Mouse (Mus musculus): Measurements from ENCODE around the gene Acadvl.

Gene Acadvl

DNA sequence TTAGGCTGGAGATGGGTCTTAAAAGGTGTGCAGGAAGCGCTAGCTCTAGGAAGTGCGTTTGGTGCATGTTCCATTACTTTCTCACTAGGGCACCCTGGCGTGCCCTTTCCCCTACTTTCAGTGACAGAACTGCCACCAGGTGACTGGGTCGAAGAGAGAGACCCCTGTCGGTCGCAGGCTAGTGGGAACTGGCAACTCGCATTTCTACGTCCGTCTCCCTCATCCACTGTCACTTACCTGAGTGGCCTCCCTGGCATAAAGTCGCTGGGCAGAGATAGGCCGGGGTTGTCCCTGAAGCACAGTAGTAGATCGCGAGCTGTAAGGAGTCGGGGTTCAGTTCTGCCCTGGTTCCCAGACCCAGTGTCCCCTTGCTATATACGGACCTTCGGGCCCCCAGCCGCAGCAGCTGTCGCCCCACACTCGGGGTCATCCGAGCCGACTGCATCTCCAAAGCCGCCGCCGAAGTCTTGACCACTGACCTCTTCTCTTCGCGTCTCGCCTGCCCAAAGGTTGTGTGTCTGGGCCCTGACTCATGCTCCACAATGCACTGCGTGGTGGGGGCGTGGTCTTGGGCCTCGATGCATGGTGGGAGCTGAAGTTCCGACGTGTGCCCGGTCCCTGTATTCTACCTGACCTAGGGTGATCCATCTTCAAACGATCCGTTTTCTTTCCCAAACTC lies at the start of gene Acadvl:
Gene Acadvl, minus strand, starts transcription at position 532 of the 679 bp plus-strand sequence.
- peak in 1 of 2 experiments; percentile 84 for DNase-seq (ENCODE audit: low spot score in 2 of 2)

GRCm38 (mm10) chr11:70063053-70063452 lies 47.8 kb upstream of the Acadvl start:
- DNase-seq (ENCODE audit: low spot score in 2 of 2) = no peak

DNA sequence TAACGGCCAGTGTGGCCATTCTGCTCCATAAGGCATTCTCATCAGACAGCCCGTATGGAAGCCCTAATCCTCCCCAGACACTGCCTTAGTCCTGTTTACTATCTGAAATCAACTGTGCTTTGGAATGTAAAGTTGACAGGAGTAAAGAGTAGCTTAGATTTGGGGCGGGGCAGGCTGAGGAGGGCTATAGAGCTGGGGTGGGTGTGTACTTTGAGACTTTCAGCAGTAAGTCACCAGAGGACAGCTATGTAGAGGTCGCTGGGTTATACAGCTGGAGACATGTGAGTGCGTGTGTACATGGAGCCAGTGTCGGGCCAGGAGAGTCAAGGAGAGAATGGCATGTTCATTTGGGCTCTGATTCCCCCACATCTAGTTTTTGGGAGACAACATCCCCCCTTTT lies 44.7 kb upstream of the Acadvl start:
- no peak for DNase-seq (ENCODE audit: low spot score in 2 of 2)

GRCm38 (mm10) chr11:70057805-70058204 lies 42.6 kb upstream of the Acadvl start:
- no peak for DNase-seq (ENCODE audit: low spot score in 2 of 2)

DNA sequence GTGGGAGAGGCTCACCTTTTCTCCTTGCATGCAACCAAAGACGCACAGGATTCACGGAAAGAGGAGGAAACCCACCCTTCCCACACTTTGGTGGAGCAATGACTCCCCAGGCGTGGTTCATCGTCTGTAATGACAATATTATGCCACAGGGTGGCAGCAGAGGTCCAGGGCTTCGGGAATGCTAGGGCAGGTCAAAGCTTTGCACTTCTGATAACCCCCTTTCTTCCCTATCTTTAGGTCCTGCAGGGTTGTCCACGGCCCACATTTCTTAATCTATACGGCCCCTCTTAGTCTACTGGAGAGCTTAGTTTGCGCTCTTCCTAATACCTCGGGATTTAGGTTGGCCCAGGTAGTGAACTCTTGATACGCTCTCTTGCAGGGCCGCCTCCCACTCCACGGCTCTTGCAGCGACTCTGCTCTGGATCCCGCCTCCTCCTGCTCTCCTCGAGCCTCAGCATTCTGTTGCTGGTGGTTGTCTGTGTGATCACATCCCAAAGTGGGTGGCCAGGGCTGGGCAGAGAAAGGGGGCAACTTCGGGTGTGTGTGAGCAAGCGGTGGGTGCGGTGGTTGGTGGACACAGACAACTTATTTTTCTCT lies 40.5 kb upstream of the Acadvl start:
- DNase-seq (ENCODE audit: low spot score in 2 of 2) = peak in 1 of 2 experiments; percentile 67

- DNase-seq (ENCODE audit: low spot score in 2 of 2) = no peak
These were observed 38.8 kb upstream of the Acadvl start, which contains the start of gene Asgr1 for GRCm38 (mm10) chr11:70053898-70054570. Gene Asgr1, plus strand, starts transcription at chr11:70054085.

GRCm38 (mm10) chr11:70053156-70053555 lies 37.9 kb upstream of the Acadvl start:
- DNase-seq (ENCODE audit: low spot score in 2 of 2) = no peak

GRCm38 (mm10) chr11:70049816-70050215 lies 34.6 kb upstream of the Acadvl start:
- no peak for DNase-seq (ENCODE audit: low spot score in 2 of 2)

DNA sequence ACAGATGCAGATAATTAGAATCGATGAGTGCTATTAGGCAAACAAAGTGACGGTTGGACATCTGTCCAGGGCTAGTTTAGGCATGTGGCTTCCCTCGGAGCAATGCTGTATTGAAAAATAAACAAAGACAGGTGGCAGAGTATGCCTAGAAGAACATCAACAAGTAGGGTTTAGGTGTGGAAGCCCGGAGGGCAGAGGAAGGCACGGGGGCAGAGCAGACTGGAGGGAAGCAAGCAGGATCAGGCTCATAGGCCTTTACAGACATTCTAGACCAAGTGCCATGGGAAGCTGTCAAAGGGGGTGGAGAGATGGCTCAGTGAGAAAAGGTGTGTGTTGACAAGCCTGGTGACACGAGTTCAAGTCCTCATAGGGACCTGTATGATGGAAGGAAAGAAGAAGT lies 34.2 kb upstream of the Acadvl start:
- no peak for DNase-seq (ENCODE audit: low spot score in 2 of 2)

- no peak for DNase-seq (ENCODE audit: low spot score in 2 of 2)
These were observed 30.2 kb upstream of the Acadvl start for GRCm38 (mm10) chr11:70045435-70045834.

- no peak for DNase-seq (ENCODE audit: low spot score in 2 of 2)
These were observed 28.5 kb upstream of the Acadvl start for GRCm38 (mm10) chr11:70043665-70044064.

DNA sequence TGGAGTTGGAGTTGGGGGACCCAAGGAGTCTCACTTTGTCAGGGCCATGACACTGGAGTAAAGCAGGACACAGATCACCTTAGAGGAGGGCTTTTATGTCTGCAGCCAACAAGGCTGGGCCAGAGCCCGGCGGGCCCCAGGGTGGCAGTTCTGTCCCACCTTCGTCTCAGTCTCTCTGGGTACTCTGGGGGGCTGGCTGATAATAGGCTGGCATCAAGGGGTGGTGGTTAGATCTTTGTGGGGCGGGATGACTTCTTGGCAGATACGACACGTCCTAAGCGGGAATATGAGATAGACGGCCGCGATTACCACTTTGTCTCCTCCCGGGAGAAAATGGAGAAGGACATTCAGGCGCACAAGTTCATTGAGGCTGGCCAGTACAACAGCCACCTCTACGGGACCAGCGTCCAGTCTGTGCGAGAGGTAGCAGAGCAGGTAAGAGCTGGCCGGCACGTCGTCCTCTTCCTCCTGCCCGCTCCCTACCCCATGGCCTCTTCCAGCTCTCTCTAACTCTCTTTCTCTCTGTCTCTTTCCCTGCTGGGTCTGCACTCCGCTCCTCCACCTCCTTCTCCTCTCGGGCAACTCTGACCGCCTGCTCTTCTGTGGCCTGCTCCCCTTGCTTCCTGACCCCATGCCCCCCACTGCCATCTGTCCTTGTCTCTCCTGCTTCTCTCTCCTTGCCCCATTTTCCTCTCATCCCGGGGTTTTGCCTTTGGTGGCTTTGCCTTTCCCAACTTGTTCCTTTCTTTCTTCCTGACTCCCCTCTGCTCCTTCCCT lies 27.3 kb upstream of the Acadvl start:
- DNase-seq (ENCODE audit: low spot score in 2 of 2) = no peak

DNA sequence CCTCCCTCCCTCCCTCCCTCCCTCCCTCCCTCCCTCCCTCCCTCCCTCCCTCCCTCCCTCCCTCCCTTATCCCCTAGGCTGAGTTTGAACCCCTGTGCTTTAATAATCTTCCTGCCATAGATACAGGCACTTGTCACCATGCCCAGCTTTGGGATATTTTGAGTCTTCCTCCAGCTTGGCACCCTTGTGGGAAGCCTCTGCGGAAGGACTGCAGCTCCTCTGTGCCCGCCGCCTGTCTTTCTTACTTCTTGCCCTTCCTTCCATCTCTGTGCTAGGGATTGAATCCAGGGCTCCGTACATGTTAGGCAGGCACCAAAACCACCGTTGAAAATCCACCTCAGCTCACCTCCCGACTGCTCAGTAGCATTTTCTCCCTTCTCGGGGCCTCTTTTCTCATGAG lies 25.0 kb upstream of the Acadvl start:
- DNase-seq (ENCODE audit: low spot score in 2 of 2) = peak in 1 of 2 experiments; percentile 6

GRCm38 (mm10) chr11:70039631-70040030 lies 24.4 kb upstream of the Acadvl start:
- DNase-seq (ENCODE audit: low spot score in 2 of 2) = peak; percentile 7 to 9

- DNase-seq (ENCODE audit: low spot score in 2 of 2) = no peak
These were observed 23.0 kb upstream of the Acadvl start for GRCm38 (mm10) chr11:70038174-70038573.

DNA sequence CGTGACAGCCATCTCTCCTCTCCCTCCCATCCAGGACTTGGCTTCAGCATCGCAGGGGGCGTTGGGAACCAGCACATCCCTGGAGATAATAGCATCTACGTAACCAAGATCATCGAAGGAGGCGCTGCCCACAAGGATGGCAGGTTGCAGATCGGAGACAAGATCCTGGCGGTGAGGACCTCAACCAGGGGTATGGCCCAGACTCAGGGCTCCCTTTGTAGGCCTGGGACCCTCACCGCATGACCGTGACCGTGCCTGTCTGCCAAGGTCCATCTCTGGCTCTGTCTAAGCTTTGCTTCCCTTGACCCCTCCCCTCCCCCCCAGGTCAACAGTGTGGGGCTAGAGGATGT lies 16.1 kb upstream of the Acadvl start:
- DNase-seq (ENCODE audit: low spot score in 2 of 2) = no peak

DNA sequence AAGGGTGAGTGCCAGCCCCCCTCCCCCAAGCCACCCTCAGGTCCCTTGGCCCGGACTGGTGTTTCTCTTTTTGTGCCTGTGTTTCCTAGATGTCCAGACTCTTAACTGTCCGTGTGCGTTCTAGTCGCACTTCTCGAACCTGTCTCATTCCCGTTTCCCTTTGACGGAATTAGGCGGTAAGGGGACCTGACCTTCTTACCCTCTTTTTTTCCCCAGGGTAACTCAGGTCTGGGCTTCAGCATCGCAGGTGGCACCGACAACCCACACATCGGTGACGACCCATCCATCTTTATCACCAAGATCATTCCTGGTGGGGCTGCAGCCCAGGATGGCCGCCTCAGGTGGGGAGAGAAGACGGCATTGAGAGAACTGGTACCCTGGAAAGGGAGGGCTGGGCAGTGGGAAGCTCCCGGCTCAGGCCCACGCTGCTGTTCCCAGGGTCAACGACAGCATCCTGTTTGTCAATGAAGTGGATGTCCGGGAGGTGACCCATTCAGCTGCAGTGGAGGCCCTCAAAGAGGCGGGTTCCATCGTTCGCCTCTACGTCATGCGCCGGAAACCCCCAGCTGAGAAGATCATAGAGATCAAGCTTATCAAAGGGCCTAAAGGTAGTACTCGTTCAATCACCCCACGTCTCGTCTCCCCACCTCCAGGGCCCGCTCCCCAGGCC lies 15.6 kb upstream of the Acadvl start:
- DNase-seq (ENCODE audit: low spot score in 2 of 2) = no peak

- DNase-seq (ENCODE audit: low spot score in 2 of 2) = no peak
These were observed 14.8 kb upstream of the Acadvl start for GRCm38 (mm10) chr11:70029829-70030550.

DNA sequence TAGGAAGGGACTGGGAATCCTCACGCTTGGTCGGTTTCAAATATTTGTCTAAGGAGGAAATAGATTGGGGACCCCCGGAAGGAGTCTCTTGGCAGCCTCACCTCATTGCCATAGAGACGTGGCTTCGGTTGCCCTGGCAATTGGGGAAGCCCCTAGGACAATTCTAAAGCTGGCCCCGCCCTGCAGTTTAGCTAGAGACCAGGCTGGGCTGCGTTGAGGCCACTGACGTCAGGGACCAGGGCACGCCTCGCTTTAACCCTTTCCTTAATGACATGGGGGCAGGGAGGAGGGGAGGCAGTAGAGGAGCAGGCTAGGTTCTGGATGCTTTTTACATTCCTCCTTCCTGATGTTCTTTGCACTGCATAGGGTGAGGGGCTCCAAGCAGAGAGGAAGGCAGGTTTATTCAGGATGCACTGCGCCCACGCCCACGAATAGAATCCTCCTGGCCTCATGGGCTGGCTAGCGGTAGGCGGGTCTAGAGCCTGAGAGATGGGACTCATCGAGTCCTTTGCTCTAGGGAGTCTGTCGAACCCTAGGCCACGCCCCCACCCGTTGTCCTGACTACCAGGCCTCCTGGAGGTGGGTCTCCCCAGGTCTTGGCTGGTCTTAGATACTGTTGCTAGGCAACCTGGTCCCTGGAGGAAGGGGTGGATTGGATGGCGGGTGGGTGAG lies 14.1 kb upstream of the Acadvl start:
- DNase-seq (ENCODE audit: low spot score in 2 of 2) = peak; percentile 91 to 97

DNA sequence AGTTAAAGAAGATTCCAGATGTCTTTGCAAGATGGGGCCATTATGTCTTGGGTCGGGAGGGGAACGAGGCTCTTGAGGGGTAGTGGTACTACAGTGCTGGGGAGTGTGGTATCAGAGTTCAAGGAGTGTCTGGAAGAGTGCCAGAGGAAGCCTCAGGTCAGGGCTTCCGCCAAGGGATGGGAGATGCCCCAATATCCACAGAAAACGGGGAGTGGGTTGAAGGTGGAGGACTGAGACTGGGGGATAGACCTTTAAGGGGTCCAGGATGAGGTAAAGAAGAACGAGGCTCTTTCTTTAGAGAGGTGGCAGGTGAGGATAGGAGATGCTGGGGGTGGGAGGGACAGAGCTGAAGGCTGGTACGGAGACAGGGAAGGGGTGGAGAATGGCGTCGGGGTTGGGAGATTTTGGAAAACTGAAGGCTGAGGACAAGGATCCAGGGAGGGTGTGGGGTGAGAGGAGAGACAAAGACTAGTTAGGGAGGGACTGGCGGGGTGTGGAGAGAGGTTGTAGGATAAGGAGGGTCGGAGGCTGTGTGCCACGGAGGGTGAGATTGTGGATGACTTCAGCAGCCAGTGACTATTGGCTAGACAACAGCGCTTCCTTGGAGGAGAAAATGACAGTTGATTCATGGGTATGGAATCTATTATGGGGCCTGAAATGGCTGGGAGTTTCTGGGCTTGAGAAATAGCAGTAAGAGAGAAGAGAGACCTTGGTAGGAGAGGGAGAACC lies 13.4 kb upstream of the Acadvl start:
- no peak for DNase-seq (ENCODE audit: low spot score in 2 of 2)
